Mouse (Mus musculus) brown adipose tissue, adult 24 weeks (tissue): Measurements from ENCODE around the gene Cacna2d3. TPM values are rescaled to one million over a fixed set of nuclear protein-coding genes. Genes with fewer than 3 reads are reported as not detected.

Experiments
- H3K27ac ChIP-seq: fragments of 200-500 bp; replicated peaks from 2 replicates; pipeline ENCODE4 v1.5.1; 2012; ENCODE audit warnings: low read depth, mild to moderate bottlenecking, low read length
- H3K4me1 ChIP-seq: fragments of 200-500 bp; 2 replicates; pipeline ENCODE4 v1.6.1; 2012; ENCODE audit warnings: low read length, mixed read lengths; ENCODE audit not compliant: control insufficient read depth, insufficient read depth, insufficient read length
- H3K4me3 ChIP-seq: fragments of 200-500 bp; 2 replicates; pipeline ENCODE4 v1.5.1; 2012; ENCODE audit warnings: low read depth, mild to moderate bottlenecking, low read length, moderate library complexity; ENCODE audit not compliant: insufficient read depth
- polyA plus RNA-seq: library from polyadenylated mRNA; stranded (reverse); fragments of >200 nt; gene quantifications from 2 replicates; pipeline ENCODE4 v1.2.4, GENCODE M21; 2012; ENCODE audit not compliant: missing spikeins, insufficient read depth, insufficient read length

The Cacna2d3 gene
- polyA plus RNA-seq, 1 experiment: not detected

DNA sequence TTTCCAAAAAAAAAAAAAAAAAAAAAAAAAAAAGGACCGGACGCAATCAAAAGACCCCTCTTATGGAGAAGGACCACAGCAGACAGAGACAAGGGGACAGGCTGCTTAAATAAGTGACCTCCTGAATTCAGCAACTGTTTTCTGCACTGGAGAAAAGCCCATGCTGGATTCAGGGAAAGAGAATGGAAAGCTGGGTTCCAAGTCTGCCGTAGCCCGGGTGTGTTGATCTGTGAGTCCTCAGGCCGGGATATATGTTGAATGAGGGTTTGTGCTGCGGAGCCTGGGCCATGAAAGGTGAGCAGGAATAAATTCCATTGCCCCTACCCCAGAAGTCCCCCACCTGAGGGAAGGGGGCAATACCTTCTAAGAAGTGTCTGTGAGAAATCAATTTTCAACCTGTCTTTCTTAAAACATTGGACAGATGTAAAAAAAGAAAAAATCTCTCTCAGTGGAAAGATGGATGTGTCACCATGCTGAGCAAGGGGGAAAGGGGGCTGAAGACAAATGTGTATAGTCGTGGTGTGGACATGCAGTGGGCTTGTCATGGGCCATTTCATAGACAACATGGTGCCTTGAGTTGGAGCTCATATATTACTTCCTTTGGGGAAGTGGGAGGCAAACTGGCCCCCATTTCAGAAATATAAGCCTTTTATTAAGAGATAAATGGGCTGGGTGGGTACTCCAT, 703.2 kb downstream of the Cacna2d3 start:
- Histone ChIP-seq H3K4me3 (no peak overlapping the region), H3K27ac (no peak overlapping the region), H3K4me1 (no peaks in the 10 kb centered on the region)

DNA sequence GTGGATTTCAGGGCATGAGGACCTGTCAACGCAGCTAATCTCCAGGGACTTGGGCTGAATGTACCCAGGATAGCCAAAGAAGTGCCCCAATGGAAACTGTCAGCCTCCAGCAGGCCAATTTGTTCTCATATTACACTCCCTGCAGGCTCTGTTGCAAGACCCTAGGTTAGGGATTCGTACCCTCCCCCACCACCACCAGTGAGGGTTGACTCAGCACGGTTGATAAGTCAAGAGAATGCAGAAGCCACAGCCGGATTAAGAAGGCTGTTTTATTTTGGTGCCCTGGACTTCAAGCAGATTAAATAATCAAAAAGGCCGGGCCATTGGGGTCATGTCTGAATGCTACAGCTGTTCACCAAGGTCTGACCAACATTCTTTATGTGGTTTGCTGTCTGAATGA, 703.8 kb downstream of the Cacna2d3 start, which contains the start of gene Lrtm1:
Lrtm1 (plus strand) TSS at position 326 of the 400 bp plus-strand sequence.
- Histone ChIP-seq H3K4me1 (no peaks in the 10 kb centered on the region), H3K27ac (no peak within 1 kb of the TSS), H3K4me3 (no peak within 1 kb of the TSS)

DNA sequence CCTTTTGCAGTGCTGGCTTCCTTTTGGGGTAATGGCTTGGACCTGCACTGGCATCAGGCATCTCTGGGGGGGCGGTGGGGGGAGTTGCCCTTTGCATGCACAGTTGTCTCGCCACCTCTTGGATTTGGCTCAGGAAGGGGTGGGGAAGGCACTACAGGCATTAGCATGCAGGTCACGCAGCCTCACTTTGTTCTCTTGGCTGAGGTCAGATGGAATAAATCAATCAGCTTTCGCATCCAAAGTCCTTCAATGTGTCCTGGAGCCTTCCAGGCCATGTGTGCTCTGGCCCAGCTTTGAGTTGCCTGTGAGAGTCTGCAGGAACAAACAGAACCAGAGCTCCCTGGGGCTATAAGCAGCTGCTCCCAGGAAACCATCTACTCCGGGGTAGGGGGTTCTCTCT, 705.8 kb downstream of the Cacna2d3 start:
- Histone ChIP-seq H3K27ac (no peak overlapping the region), H3K4me3 (no peak overlapping the region), H3K4me1 (no peaks in the 10 kb centered on the region)

DNA sequence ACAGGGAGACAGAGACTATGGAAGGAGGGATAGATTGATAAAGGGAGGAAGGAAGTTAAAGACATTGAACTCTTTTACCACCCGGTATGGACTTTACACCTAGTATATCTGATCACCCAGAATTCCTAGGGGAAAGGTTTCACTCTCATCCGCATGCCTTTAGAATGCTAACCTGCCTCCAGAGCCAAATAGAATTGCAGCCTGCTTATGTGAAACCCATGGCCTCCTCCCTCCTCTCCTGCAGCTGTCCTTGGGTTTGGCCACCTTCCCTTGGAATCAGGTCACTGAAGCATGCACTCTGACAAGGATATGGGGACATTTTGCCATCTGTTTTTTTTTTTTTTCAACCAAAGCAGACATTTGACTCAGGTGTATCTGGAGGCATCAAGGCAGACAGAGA, 707.0 kb downstream of the Cacna2d3 start:
- H3K4me1 ChIP-seq: no peaks in the 10 kb centered on the region
- H3K27ac ChIP-seq: no peak overlapping the region
- no peak overlapping the region for H3K4me3 ChIP-seq

DNA sequence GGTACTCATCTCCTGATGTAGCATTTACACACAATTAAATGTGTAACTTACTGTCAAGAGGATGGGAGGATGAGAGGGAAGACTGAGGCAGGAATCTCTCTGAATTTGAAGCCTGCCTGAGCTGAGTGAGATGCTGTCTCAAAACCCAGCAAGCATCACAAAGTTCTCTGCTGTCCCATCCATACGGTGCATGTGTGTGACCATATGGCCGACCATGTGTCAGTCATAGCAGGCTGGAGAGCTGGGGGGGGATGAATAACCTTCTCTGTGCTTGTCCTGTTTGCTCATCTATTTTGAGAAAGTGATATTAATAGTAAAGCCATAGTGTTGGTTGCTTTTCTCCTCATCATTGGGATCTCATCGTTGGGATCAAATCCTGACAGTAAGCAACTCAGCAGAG, 708.5 kb downstream of the Cacna2d3 start:
- Histone ChIP-seq H3K4me3 (no peak overlapping the region), H3K27ac (no peak overlapping the region), H3K4me1 (no peaks in the 10 kb centered on the region)

DNA sequence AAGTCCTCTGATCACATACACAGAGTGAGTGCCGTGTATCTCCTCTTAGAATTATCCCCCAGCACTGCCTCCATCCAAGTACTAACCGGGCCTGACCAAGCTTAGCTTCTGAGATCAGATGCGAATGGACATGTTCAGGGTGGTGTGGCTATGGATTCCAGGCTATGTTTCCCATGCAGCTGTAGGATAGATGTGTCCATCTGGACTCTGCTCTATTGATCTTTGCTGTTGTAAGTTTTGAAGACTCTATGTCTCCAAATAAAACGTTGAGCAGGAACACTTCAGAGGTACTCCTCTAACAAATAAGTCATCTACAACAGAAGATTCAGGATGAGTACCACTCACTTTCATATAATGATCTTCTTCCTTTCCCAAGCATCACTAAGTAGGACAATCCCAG, 712.0 kb downstream of the Cacna2d3 start:
- no peaks in the 10 kb centered on the region for H3K4me1 ChIP-seq
- H3K4me3 ChIP-seq: no peak overlapping the region
- no peak overlapping the region for H3K27ac ChIP-seq

DNA sequence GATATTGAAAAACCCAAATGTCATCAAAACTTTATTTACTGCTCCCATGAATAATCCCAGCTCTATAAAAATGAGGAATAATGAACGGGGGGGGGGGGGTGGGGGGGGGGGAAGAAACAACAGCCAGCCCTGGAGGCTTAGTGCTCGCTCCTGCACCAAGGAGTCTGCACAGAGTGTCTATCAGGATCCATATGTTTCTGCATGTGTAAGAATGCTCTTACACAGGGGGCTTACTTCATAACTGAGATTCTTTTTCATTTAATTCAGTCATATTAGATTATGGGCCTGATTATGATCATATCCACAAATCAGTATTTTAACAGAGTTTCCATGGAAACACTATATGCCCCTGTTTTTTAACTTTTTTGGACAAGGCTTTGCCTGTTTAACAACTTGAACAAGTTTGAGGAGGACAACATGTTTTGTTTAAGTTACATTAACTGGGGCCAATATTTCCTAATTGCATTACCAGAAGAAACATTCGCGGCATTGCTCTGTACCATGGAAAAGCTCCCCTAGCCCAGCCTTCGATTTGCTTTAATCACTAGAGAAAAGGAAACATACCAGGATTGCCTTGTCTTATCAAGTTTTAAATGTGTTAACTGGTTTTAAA, 716.3 kb downstream of the Cacna2d3 start:
- Histone ChIP-seq H3K4me1 (no peaks in the 10 kb centered on the region), H3K4me3 (no peak overlapping the region), H3K27ac (no peak overlapping the region)

DNA sequence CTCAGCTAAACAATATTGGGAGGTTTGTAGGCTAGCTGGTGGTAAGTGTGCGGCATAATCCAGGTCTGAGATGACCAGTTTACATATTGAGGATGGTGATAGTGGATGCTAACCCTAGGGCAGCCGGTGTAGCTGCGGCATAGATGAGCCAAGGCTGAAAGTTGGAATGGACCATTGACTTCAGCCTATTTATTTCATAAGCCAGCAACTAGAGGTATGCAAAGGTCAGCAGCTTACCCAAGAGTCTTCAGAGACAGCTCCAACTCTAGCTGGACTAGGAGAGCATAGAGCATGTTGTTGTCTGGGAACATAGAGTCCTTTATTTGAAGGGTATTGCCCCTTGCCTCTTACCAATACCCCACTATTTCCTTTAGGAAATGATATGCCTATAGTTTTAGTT, 725.1 kb downstream of the Cacna2d3 start:
- H3K27ac ChIP-seq: no peak overlapping the region
- H3K4me3 ChIP-seq: no peak overlapping the region
- peaks cover 2% of the 10 kb centered on the region; the same call in 1 of the 2 replicates for H3K4me1 ChIP-seq

DNA sequence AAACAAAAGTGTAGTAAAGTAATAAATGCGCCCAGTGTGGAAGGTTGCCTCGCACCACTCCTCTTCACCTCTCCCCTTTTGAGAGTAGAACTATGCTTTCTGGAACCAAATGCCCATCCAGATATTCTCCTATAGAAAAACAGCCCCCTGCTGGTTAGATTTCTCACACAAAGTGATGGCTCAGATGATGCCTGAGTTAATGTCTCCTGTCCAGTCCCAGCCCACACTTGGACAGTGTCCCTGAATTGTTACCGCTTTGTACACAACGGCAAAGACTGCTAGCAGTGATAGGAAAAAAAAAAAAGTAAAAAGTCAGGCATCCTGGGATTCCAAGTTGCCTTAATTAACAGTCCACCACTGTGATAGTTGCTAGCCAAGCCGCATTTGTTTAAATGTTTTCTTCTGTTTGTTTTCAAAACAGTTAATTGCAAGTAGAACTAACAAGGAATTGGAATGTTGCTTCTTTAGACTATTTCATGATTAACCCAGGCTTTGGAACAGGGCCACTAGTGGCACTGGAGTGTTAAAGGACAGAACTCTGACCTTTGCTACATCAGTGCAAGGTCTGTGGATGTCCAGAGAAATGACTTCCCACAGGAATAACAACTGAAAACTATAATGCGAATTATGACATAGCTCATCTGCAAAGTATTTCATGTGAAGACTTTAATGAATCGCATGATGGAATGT, 733.3 kb downstream of the Cacna2d3 start:
- Histone ChIP-seq H3K4me3 (no peak overlapping the region), H3K4me1 (no peaks in the 10 kb centered on the region), H3K27ac (no peak overlapping the region)

DNA sequence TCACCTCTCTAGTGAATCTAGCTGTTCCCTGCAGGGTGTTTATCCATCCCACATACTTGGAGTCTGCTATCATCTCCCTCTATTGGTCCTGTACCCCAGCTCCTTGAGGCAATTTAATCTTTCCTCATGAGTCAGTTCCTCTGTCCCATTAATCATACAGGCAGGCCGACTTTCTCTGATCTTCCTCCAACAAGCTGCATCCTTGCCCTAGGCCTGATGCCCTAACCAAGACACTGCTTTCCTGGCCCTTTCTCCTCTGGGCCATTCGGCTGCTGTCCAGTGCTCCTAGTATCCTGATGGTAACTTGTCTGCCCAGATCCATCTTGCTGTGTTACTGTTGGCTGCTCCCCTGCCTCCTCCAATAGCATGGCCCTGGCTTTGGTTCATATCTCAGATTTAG, 737.4 kb downstream of the Cacna2d3 start:
- no peaks in the 10 kb centered on the region for H3K4me1 ChIP-seq
- no peak overlapping the region for H3K27ac ChIP-seq
- H3K4me3 ChIP-seq: no peak overlapping the region

DNA sequence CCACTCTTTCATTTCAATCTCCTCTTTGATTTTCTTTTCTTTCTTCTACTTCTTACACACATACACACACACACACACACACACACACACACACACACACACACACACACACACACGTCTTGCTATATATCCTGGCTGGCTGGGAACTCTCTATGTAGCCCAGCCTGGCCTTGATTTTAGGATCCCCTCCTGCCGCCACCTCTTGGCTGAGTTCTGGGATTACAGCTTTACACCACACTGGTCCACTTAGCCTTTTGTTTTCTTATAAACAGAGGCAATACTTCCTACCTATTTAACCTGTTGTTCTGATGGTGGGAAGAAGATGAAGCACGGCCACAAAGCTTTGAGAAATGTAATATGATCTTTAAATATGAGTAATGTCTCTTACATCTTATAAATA, 741.2 kb downstream of the Cacna2d3 start:
- Histone ChIP-seq H3K4me1 (no peaks in the 10 kb centered on the region), H3K27ac (no peak overlapping the region), H3K4me3 (no peak overlapping the region)

DNA sequence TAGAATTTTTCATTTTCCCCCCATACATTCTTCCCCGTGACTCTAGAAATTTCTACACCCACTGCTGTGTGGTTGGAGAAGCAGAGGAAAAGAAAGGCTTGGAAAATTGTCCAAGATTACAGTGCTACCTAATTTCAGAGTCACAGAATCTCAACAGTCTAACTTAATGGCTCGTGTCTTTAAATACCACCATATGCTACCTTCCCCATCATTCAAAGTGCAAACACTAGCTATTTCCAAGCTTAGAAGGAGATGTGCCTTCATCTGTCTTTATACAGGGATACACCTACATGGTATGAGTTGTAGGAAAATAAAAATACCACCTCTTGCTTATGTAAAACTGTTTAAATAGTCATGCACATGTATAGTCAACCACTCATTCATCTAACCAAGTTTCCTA, 742.4 kb downstream of the Cacna2d3 start:
- no peak overlapping the region for H3K4me3 ChIP-seq
- H3K27ac ChIP-seq: no peak overlapping the region
- no peaks in the 10 kb centered on the region for H3K4me1 ChIP-seq

DNA sequence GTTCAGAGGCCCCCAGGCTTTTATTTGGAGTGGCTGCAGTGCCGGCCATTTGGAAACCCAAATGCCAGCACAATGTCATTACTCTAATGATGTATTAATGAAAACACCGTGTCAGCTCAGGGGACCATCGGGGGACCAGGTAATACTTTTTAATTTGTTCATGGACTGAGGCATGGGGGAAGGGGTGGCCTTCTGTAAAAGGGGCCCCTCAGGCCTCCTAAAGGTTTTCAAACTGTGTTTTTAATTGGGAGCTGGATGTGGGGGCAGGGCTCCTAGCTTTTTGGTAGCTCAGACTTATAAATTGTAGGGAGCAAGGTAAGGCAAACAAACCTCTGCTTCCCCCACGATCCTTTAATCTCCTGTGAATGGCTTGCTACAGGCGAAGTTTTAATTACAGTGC, 749.0 kb downstream of the Cacna2d3 start:
- Histone ChIP-seq H3K27ac (no peak overlapping the region), H3K4me1 (no peaks in the 10 kb centered on the region), H3K4me3 (no peak overlapping the region)

DNA sequence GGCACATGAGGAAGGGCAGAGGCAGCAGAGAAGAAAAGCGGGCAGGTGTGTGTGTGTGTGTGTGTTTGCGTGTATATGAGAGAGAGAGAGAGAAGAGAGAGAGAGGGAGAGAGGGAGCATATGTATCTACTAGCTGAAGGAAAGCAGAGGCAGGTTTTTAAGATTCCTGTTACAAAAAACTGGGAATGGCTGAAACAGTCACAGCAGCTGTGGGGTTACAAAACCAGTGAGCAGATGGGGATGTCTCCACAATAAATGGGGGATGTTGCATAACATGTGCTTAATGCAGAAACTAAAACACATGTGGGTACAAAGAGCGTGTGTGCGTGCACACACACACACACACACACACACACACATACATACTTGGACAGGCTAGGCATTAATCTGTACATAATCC, 752.4 kb downstream of the Cacna2d3 start:
- Histone ChIP-seq H3K4me1 (no peaks in the 10 kb centered on the region), H3K4me3 (no peak overlapping the region)

DNA sequence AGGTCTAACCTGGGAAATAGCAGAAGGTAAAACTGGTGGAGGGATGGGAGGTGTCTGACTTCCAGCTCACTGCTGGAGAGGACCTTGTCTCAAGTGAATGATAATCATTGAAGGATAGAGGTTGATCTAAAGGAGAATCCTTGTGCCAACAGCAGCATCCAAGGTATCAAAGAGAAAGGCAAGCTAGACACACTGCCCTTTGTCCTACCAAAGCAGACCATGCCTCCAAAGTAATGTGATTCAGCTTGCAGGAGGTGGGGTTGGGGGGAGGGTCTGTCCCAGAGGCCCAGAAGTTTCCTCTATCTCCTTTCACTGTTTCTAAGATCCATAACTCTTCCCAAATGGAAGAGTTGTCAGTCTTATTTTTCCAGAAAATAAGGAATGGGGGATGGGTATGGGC, 754.8 kb downstream of the Cacna2d3 start:
- H3K4me3 ChIP-seq: no peak overlapping the region
- no peaks in the 10 kb centered on the region for H3K4me1 ChIP-seq
- no peak overlapping the region for H3K27ac ChIP-seq

More for the DNA sequence above, 752.4 kb downstream of the Cacna2d3 start:
- no peak overlapping the region for H3K27ac ChIP-seq

DNA sequence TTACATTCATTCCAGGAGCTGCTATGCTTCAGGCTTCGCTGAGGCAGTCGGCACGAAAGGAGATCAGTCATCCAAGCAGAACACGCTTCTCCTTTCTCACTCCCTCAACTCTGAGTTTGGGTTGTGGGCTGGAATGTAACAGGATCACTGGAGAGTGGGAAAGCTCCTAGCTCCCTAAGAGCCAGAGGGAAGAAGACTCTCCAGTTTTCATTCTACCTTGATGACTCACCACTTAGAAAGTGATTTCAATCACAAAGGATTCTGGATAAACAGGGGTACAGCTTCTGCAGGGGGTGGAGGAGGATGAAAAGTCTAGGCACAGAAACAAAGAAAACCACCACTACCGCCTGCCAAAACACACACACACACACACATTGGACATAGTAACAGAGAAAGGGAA, 760.3 kb downstream of the Cacna2d3 start:
- Histone ChIP-seq H3K27ac (no peak overlapping the region), H3K4me1 (no peaks in the 10 kb centered on the region), H3K4me3 (no peak overlapping the region)
